Mouse (Mus musculus): ENCODE data around the gene Zfp607b.

DNA sequence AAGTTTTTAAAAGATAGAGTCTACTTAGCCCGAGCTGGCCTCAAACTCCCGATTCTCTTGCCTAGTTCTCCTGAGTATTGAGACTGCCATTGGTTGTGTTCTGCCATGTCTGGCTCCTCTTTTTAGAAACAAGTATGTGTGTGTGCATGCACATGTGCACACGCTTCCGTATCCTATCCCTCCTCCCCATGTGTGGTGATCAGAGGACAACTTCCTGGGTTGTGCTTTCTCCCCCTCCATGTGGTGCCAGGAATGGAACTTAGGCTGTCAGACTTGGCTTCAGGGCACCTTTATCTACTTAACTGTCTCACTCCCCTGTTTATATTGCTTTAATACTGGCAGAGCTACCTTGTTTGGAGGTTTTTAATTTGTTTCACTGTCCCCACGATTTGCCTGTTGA lies 3.9 kb upstream of the Zfp607b start:
- TF ChIP-seq CTCF (IDR thresholded peaks at IDR 0.05; ENCODE audit: insufficient read depth, low read length) (no peak), POLR2A (IDR thresholded peaks at IDR 0.05; ENCODE audit: borderline replicate concordance, extremely low read depth, low read depth, low read length) (no peak)
